ENCODE assay signal across 17 mouse cellular contexts in the genomic region with DNA sequence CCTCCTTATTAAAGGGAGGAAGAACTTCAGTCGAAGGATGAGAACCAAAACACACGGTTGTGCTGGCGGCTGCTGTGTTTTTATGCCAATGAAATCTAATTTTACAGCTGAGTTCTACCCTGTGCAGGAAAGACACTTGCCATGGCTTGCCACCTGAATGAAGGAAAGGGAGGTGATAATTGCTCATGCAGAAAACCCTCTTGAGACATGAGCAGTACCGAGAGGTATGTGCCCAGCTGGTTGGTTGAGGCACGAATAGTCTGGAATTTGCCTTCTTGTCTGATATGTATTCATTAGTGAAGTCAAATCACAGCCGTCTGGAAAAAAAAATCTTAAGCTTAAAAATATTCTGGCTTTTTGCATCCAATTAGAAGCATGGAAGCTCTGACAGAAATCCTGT. TPM values are rescaled to one million over a fixed set of nuclear protein-coding genes. Genes with fewer than 3 reads are reported as not detected.
DNase-seq lines count a peak whose midpoint lies in the region; ATAC-seq and TF ChIP-seq lines count a peak whose summit lies in the region.
"Had no signal": no experiment of that assay in that cellular context is flagged by ENCODE, and none has a peak within 500 bp of the region (broad histone marks: within the 10 kb centered on the region; RNA-seq: fewer than 3 reads in every experiment).

No protein-coding gene starts in this region.

- no peak for TF ChIP-seq EP300 in heart, adult 2 months (IDR thresholded peaks at IDR 0.05; ENCODE audit: insufficient read depth, low read depth, low read length)

- H3K4me1 ChIP-seq in heart, adult 2 months (ENCODE audit: control insufficient read depth, insufficient read depth, low read length) = peaks cover 33% of the 10 kb centered on the region
- H3K4me1 ChIP-seq in limb, embryonic 12.5 days (replicated peaks) = peaks cover 68% of the 10 kb centered on the region
- peaks cover 22% of the 10 kb centered on the region; the same call in 1 of the 2 replicates for H3K4me1 ChIP-seq in limb, embryonic 10.5 days
- peaks cover 53% of the 10 kb centered on the region for H3K4me1 ChIP-seq in embryonic fibroblast, embryonic 13.5 days (ENCODE audit: control insufficient read depth, insufficient read depth, low read length)
- H3K4me1 ChIP-seq in hindbrain, postnatal 0 days (ENCODE audit: insufficient read depth, low read length) = no peaks in the 10 kb centered on the region; the same call in 1 of the 2 replicates

- TF ChIP-seq CTCF in heart, adult 2 months (IDR thresholded peaks at IDR 0.05) = no peak
- no peak for TF ChIP-seq CTCF in embryonic fibroblast, embryonic 13.5 days (IDR thresholded peaks at IDR 0.05; ENCODE audit: borderline replicate concordance, insufficient read depth, low read length)
- TF ChIP-seq CTCF in hindbrain, postnatal 0 days (IDR thresholded peaks at IDR 0.05; ENCODE audit: low read depth) = no peak

- no peak for TF ChIP-seq POLR2A in heart, adult 2 months (IDR thresholded peaks at IDR 0.05; ENCODE audit: insufficient read depth, low read depth, low read length)
- TF ChIP-seq POLR2A in embryonic fibroblast, embryonic 13.5 days (IDR thresholded peaks at IDR 0.05; ENCODE audit: low read depth, low read length) = no peak

- DNase-seq in heart, adult 2 months = no peak
- DNase-seq in heart, adult 18-20 months = no peak
- no peak for DNase-seq in limb, embryonic 10.5 days (ENCODE audit: low spot score)
- DNase-seq in Muller cell, postnatal 12 days (ENCODE audit: inconsistent ontology term) = peak; percentile 57
- no peak for DNase-seq in urinary bladder, adult 18-20 months (ENCODE audit: low spot score in 2 of 2)
- DNase-seq in hindbrain, postnatal 0 days (ENCODE audit: low spot score) = no peak
- DNase-seq: adrenal gland, postnatal 10 days; cerebellum, adult 2 months; kidney, postnatal 25 days; layer of hippocampus, adult 9-11 months; liver, embryonic 13.5 days; right cerebral cortex, postnatal 25 days; thymus, adult 2 months had no signal

- peaks cover 3% of the 10 kb centered on the region; the same call in 1 of the 2 replicates for H3K79me2 ChIP-seq in heart, adult 2 months (replicated peaks; ENCODE audit: control insufficient read depth, insufficient read depth, low read length)

- H3K4me2 ChIP-seq in limb, embryonic 12.5 days = no peak overlapping the region
- H3K4me2 ChIP-seq in hindbrain, postnatal 0 days (ENCODE audit: low read depth, low read length) = no peak overlapping the region
- H3K4me2 ChIP-seq: embryonic facial prominence, embryonic 15.5 days; liver, embryonic 13.5 days had no signal

- H3K9me3 ChIP-seq in limb, embryonic 12.5 days = no peaks in the 10 kb centered on the region
- no peaks in the 10 kb centered on the region for H3K9me3 ChIP-seq in limb, embryonic 10.5 days (replicated peaks)
- H3K9me3 ChIP-seq in hindbrain, postnatal 0 days (ENCODE audit: low read length) = no peaks in the 10 kb centered on the region
- H3K9me3 ChIP-seq: embryonic facial prominence, embryonic 15.5 days; hindbrain, embryonic 10.5 days; liver, embryonic 13.5 days had no signal

- no peak overlapping the region for H3K4me3 ChIP-seq in heart, adult 2 months
- no peak overlapping the region for H3K4me3 ChIP-seq in limb, embryonic 12.5 days (replicated peaks)
- H3K4me3 ChIP-seq in limb, embryonic 10.5 days = no peak overlapping the region
- no peak overlapping the region for H3K4me3 ChIP-seq in embryonic fibroblast, embryonic 13.5 days (ENCODE audit: insufficient read depth, low read length)
- H3K4me3 ChIP-seq in hindbrain, postnatal 0 days (ENCODE audit: low read length) = no peak overlapping the region
- H3K4me3 ChIP-seq: embryonic facial prominence, embryonic 15.5 days; hindbrain, embryonic 10.5 days; liver, embryonic 13.5 days had no signal

- no peak overlapping the region for H3K9ac ChIP-seq in heart, adult 2 months (ENCODE audit: low read depth, low read length)
- H3K9ac ChIP-seq in limb, embryonic 12.5 days (replicated peaks) = no peak overlapping the region
- no peak overlapping the region for H3K9ac ChIP-seq in hindbrain, postnatal 0 days (replicated peaks; ENCODE audit: low read length)
- H3K9ac ChIP-seq: embryonic facial prominence, embryonic 15.5 days; liver, embryonic 13.5 days had no signal

- 42% methylated on average over 6 of the region's 6 CpGs for WGBS in heart, adult 2 months
- WGBS in limb, embryonic 12.5 days = 54% methylated on average over 6 of the region's 6 CpGs
- WGBS in limb, embryonic 10.5 days = 74% methylated on average over 6 of the region's 6 CpGs
- WGBS in hindbrain, postnatal 0 days = 47% methylated on average over 6 of the region's 6 CpGs

- peaks cover 5% of the 10 kb centered on the region for H3K36me3 ChIP-seq in heart, adult 2 months (ENCODE audit: control insufficient read depth, insufficient read depth, low read length)
- H3K36me3 ChIP-seq in limb, embryonic 12.5 days = no peaks in the 10 kb centered on the region
- H3K36me3 ChIP-seq in limb, embryonic 10.5 days = no peaks in the 10 kb centered on the region
- no peaks in the 10 kb centered on the region for H3K36me3 ChIP-seq in hindbrain, postnatal 0 days (ENCODE audit: insufficient read depth, low read length)
- H3K36me3 ChIP-seq: embryonic facial prominence, embryonic 15.5 days; hindbrain, embryonic 10.5 days; liver, embryonic 13.5 days had no signal

- peak overlapping the region; percentile 21 for H3K27ac ChIP-seq in heart, adult 2 months
- peak overlapping the region; percentile 73 for H3K27ac ChIP-seq in limb, embryonic 12.5 days
- no peak overlapping the region for H3K27ac ChIP-seq in limb, embryonic 10.5 days
- H3K27ac ChIP-seq in embryonic fibroblast, embryonic 13.5 days (ENCODE audit: insufficient read depth, low read length) = peak overlapping the region; percentile 91
- H3K27ac ChIP-seq in hindbrain, postnatal 0 days = no peak overlapping the region
- H3K27ac ChIP-seq: embryonic facial prominence, embryonic 15.5 days; hindbrain, embryonic 10.5 days; liver, embryonic 13.5 days had no signal

- ATAC-seq in limb, embryonic 12.5 days (ENCODE audit: insufficient number of reproducible peaks, insufficient read depth, low FRiP score, low TSS enrichment, low read depth) = no peak
- no peak; the same call in 1 of the 2 replicates for ATAC-seq in hindbrain, postnatal 0 days

- intact Hi-C loops in heart, adult 2 months (cut with DNase I) = no loop called here

- no peaks in the 10 kb centered on the region for H3K27me3 ChIP-seq in heart, adult 2 months (ENCODE audit: control insufficient read depth, insufficient read depth, low read length)
- H3K27me3 ChIP-seq in limb, embryonic 12.5 days = no peaks in the 10 kb centered on the region
- no peaks in the 10 kb centered on the region for H3K27me3 ChIP-seq in limb, embryonic 10.5 days (ENCODE audit: low read depth, poor library complexity, severe bottlenecking)
- no peaks in the 10 kb centered on the region for H3K27me3 ChIP-seq in hindbrain, postnatal 0 days (ENCODE audit: insufficient read depth, low read length)
- H3K27me3 ChIP-seq: embryonic facial prominence, embryonic 15.5 days; liver, embryonic 13.5 days had no signal

RNA-seq across cellular contexts. Expression of a gene that starts 59.4 kb away (rescaled TPM):
- total RNA-seq in heart, adult 2 months (2021) = 10 to 100 TPM; 52.1 to 57.4 TPM
- polyA plus RNA-seq in heart, adult 2 months (2012; rRNA removed) = 15.3 and 24.7 TPM in 2 replicates
- total RNA-seq in heart, adult 18-20 months (2021) = 10 to 100 TPM; 49.0 to 50.5 TPM
- 20.3 and 23.0 TPM in 2 replicates for polyA plus RNA-seq in limb, embryonic 12.5 days (2016; fragmentation: Nextera tagmentation; extraction: Ambion mirVana)
- polyA plus RNA-seq in limb, embryonic 10.5 days (2016; fragmentation: Nextera tagmentation; extraction: Ambion mirVana) = 8.5 and 9.7 TPM in 2 replicates
- polyA plus RNA-seq in embryonic fibroblast, embryonic 13.5 days (2011; ENCODE audit: insufficient read length, low read depth, missing spikeins) = 130 and 144 TPM in 2 replicates
- total RNA-seq in hindbrain, postnatal 0 days (2014; rRNA removed) = 14.0 and 16.0 TPM in 2 replicates
- polyA plus RNA-seq in hindbrain, postnatal 0 days (2015; fragmentation: Nextera tagmentation; extraction: Ambion mirVana) = 4.6 and 5.4 TPM in 2 replicates

Comparison
In these comparisons a context has a peak if more than half of its experiments do, and no peak if none do; other contexts are left out.
1. H3K27ac ChIP-seq: peak in heart, adult 2 months (single experiment), limb, embryonic 12.5 days (single experiment) and embryonic fibroblast, embryonic 13.5 days (single experiment); none in limb, embryonic 10.5 days (single experiment) and hindbrain, postnatal 0 days (single experiment).